Mouse (Mus musculus) kidney, postnatal 14 days (tissue): Measurements from ENCODE around the gene Larp7.

Experiments
- DNase-seq: peaks from one replicate; pipeline ENCODE4 v3.0.0; 2022; ENCODE audit warnings: mixed read lengths

Larp7 gene

DNA sequence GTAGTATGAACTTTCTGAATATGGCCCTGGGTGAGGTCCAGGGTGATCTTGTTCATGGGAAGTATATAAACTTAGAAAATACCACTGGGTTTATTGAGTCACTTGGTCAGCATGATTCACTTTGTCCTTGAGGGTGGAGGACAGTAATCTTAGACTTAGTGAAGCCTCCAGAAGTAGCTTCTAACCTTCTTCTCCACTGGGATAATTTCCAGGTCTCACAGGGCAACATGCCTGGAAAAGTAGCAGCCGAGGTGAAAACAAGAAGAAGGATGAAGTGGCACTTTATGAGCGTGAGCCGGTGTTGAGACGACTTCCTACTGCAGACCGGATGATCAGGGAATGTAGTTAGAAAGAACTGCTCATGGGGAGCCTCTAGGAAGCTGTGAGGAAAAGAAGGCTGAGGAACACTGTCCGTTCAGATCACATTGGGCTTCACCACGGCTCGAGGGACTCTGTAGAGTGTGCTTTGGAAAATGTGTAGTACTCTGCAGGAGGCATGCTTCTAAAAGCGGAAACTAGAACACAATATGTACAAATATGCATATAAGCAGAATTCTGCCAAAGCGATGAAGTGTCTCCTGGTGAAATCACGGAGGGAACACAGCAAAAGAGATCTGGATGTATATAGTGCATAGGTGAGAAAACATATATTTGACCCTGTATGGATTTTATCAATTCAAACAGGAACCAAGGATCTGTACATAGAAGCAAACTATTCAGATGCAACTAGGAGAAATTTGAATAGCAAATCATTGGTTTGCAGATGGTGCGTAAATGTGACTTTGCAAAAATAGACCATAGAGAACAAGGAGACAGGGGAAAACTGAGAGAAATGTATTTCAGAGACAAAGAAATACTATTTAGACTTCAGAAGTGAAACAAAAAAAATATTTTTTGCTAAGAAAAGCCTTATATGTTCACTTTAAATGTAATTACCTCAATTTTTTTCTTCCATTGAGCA, 41.1 kb downstream of the Larp7 start:
- DNase-seq, result no peak

DNA sequence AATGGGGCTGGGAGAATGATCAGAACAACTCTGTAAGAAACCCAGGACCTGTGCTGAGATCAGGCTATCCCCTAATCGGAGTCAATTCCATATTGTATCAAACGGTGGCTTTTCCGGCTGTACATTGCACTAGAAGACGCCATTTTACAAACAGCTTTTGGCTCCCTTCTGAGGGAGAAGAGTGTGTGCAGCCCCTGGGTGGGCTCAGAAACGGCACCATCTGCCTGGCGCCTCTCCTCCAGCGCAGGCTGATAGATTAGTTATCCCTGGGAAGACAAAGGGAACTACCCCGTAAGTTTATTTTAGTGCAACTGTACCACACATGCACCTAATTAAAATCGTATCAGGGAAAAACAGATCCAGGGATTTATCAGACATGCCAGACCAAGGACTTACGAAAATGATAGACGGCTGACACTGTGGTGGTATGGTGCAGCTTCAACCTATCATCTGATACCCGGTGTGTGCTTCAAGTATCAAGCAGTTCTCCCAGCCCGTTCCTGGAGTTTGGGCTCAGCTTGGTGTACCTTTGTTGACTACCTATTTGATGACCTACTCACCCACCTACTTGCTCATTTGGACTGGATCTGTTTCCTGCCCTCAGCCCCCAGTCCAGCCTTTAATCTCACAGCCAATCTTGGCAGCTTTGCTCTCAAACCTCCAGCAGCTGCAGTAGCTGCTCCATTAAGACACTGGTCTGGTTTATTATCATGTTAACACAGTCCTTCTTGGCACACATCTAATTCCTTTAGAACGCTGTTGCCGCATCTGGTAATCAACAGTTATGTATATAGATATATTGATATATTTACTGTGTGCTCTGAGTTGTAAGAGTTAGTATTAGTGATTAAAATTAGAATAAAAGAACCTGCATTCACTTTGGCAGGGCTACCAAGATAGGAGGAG, 45.0 kb downstream of the Larp7 start:
- no peak for DNase-seq

DNA sequence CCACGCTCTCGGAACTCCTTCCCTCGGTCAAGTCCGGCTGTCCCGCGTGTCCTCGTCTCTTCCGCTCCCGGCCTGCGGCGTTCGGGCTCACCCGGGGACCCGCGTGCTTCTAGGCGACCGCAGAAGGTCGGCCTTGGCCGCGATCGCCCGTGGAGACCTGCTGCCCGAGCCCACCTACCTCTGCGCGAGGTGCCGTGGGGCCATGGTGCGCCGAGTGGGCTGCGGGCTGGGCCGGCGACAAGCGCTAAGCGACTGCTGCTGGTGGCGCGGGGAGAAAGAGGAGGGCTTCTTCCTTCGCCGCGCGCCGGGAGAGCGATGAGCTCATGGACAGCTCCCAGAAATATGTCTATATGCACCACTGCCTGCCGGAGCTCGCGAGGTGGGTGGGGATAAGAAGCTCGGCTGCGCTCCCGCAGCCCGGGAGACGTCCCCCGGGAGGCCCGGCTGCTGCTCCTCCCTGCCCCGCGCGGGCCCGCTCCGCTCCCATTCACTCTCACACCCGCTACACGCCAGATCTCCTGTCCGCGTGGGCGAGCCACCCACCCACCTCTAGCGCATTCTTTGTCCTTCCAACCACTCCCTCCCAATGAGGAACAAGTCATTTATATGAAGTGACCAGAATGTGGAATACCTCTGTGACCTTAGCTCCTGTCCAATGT, 54.3 kb downstream of the Larp7 start, which contains the start of gene Ank2:
Ank2 (minus strand) TSS at position 609 of the 659 bp plus-strand sequence.
- peak; percentile 39 for DNase-seq

DNA sequence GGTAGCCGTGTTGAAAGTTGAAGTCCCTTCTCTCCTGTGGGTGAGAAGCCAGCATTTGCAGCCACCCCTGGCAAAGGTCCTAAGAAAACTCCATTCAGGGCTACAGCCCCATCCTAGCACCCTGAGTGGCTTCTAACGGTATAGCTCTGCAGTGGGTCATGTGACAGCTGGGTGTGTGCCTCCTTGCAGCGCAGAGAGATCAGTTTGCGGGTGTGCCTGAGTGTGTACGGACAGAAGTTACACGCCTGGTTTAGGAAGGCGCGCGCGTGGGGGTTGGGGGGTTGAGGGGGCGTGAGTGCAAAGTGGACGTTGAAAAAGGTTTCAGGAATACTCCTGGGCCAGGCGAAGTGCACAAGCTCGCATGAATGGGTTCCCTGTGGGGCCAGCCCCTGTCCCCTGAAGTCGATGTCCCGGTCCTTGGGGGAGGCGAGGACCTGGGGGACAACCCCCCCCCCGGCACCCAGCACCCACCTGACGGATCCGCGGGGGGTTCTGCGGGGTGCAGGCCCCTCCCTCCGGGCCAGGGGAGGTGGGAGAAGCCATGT, 54.9 kb downstream of the Larp7 start:
- no peak for DNase-seq

DNA sequence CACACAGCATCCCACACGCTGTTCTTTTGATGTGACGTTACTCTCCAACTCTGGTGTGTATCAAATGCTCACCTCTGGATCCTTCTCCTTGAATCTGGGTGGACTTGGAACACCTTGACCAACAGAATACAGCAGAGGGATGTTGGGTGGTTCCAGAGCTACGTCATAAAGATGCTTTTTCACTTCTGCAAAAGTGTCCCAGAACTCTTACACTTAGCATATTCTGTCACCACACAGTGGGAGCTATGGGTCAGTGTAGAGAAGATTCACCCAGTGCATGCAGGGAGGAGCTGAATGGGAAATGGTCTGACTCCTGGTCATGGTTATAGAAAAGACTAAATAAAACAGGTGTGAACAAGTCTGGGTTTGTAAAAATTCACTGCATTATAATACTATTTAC, 60.5 kb downstream of the Larp7 start:
- no peak for DNase-seq

DNA sequence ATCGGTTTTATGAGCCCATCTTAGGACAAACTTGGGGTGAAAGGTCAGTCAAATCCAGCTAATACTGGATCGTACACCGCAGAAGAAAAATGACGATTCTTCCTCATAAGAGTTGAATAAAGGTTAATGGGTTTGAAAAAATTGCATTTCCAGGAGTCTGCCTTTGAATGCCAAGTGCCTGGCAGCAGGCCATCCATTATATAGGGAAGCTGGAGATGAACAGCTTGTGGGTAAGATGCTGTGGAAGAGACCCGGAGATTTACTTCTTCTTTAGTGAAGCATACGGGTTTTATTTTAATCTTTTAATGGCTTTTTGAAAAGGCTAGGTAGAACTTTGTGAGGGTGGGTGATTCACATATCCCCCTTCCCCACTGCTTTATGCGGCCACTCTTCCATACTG, 65.8 kb downstream of the Larp7 start:
- no peak for DNase-seq
